7 mouse cellular contexts compared by ENCODE assay signal in the genomic region with DNA sequence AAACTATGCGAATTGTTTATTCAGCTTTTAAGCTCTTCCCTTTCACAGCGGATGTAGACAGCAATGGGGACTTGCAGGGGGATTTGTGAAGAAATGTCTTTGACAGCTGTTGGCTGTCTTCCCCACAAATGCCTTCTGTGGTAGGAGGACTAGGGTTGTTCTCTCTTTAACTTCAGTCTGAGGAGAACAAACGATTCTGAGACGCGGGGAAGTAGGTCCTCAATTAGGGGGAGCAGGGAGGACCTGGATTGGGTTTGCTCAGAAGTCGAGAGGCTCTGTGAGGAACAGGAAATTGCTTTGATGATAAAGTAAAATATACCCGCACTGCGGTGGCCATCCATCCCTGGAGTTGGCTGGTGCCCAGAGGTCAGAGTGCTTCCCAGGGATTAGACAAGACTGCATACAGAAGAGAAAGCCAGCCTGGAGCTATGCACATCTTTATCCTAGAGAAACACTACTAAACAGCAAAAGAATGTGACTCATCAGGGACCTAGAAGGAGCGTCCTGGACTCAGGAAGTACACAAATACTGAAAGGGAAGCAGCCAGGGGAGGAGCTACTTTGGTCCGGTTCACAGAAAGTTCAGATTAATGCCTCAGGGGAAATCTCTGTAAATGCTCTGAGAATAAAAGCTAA.
A peak's percentile ranks its signal among the peaks of the same experiment; 100 is the strongest.
DNase-seq lines count a peak whose midpoint lies in the region; ATAC-seq and TF ChIP-seq lines count a peak whose summit lies in the region.

No protein-coding gene starts in this region.

- no peak for DNase-seq in lung, adult 2 months
- peak; percentile 61 for DNase-seq in embryo, embryonic 10.5 days (ENCODE audit: low spot score)
- peak; percentile 80 for DNase-seq in kidney, postnatal 0 days (ENCODE audit: low spot score)

- no peaks in the 10 kb centered on the region for H3K27me3 ChIP-seq in lung, embryonic 15.5 days
- no peaks in the 10 kb centered on the region for H3K27me3 ChIP-seq in heart, embryonic 12.5 days (replicated peaks)
- no peaks in the 10 kb centered on the region for H3K27me3 ChIP-seq in kidney, postnatal 0 days (ENCODE audit: insufficient read depth, low read length)
- no peaks in the 10 kb centered on the region for H3K27me3 ChIP-seq in midbrain, embryonic 13.5 days

- peak; percentile 94 for ATAC-seq in lung, embryonic 15.5 days (ENCODE audit: borderline replicate concordance, extremely low read depth, low FRiP score, low TSS enrichment)
- peak; percentile 67 for ATAC-seq in heart, embryonic 12.5 days (ENCODE audit: insufficient number of reproducible peaks, low FRiP score)
- peak; percentile 59; the same call in 1 of the 2 replicates for ATAC-seq in kidney, postnatal 0 days (replicated peaks; ENCODE audit: low FRiP score, low read depth)
- ATAC-seq in midbrain, embryonic 13.5 days: peak; percentile 92
- ATAC-seq in activated CD4-positive, CD25-positive, alpha-beta regulatory T cell, adult 4 months: no peak

- TF ChIP-seq CTCF in lung, adult 2 months (IDR thresholded peaks at IDR 0.05; ENCODE audit: insufficient read depth, low read length): no peak
- no peak for TF ChIP-seq CTCF in kidney, postnatal 0 days (IDR thresholded peaks at IDR 0.05; ENCODE audit: low read depth)

- H3K9me3 ChIP-seq in lung, embryonic 15.5 days: no peaks in the 10 kb centered on the region
- H3K9me3 ChIP-seq in heart, embryonic 12.5 days (replicated peaks): no peaks in the 10 kb centered on the region
- no peaks in the 10 kb centered on the region for H3K9me3 ChIP-seq in kidney, postnatal 0 days (replicated peaks; ENCODE audit: low read length)
- no peaks in the 10 kb centered on the region for H3K9me3 ChIP-seq in midbrain, embryonic 13.5 days

- peak overlapping the region; percentile 68 for H3K27ac ChIP-seq in lung, embryonic 15.5 days
- no peak overlapping the region for H3K27ac ChIP-seq in heart, embryonic 12.5 days (ENCODE audit: poor library complexity, severe bottlenecking)
- H3K27ac ChIP-seq in kidney, postnatal 0 days: peak overlapping the region; percentile 56
- no peak overlapping the region for H3K27ac ChIP-seq in midbrain, embryonic 13.5 days

- 0 out of 2 replicates have a peak overlapping the region, but pooled peaks have one; percentile 15 for H3K4me2 ChIP-seq in lung, embryonic 15.5 days
- peak overlapping the region; percentile 20; the same call in 1 of the 2 replicates for H3K4me2 ChIP-seq in heart, embryonic 12.5 days
- peak overlapping the region; percentile 19; the same call in 1 of the 2 replicates for H3K4me2 ChIP-seq in kidney, postnatal 0 days (ENCODE audit: low read length)
- no peak overlapping the region for H3K4me2 ChIP-seq in midbrain, embryonic 13.5 days (replicated peaks)

- no peaks in the 10 kb centered on the region for H3K36me3 ChIP-seq in lung, embryonic 15.5 days
- H3K36me3 ChIP-seq in heart, embryonic 12.5 days: no peaks in the 10 kb centered on the region
- H3K36me3 ChIP-seq in kidney, postnatal 0 days (ENCODE audit: insufficient read depth, low read length): no peaks in the 10 kb centered on the region
- no peaks in the 10 kb centered on the region for H3K36me3 ChIP-seq in midbrain, embryonic 13.5 days

- no peak overlapping the region for H3K4me3 ChIP-seq in lung, embryonic 15.5 days
- no peak overlapping the region for H3K4me3 ChIP-seq in lung, adult 2 months (replicated peaks; ENCODE audit: extremely low read depth, low read depth, low read length)
- H3K4me3 ChIP-seq in heart, embryonic 12.5 days: no peak overlapping the region
- H3K4me3 ChIP-seq in kidney, postnatal 0 days (replicated peaks; ENCODE audit: low read depth, low read length): no peak overlapping the region
- no peak overlapping the region for H3K4me3 ChIP-seq in midbrain, embryonic 13.5 days (replicated peaks)

- WGBS in lung, embryonic 15.5 days: 27% methylated on average over 10 of the region's 10 CpGs
- 28% methylated on average over 10 of the region's 10 CpGs for WGBS in lung, adult 2 months
- 29% methylated on average over 10 of the region's 10 CpGs for WGBS in heart, embryonic 12.5 days
- 33% methylated on average over 10 of the region's 10 CpGs for WGBS in kidney, postnatal 0 days
- 22% methylated on average over 10 of the region's 10 CpGs for WGBS in midbrain, embryonic 13.5 days

- no peak for TF ChIP-seq POLR2A in lung, adult 2 months (IDR thresholded peaks at IDR 0.05; ENCODE audit: borderline replicate concordance, extremely low read depth, low read depth, low read length)

- H3K4me1 ChIP-seq in lung, embryonic 15.5 days: no peaks in the 10 kb centered on the region
- H3K4me1 ChIP-seq in lung, adult 2 months (ENCODE audit: control insufficient read depth, insufficient read depth, low read length): no peaks in the 10 kb centered on the region
- H3K4me1 ChIP-seq in heart, embryonic 12.5 days (replicated peaks): no peaks in the 10 kb centered on the region
- no peaks in the 10 kb centered on the region for H3K4me1 ChIP-seq in kidney, postnatal 0 days (replicated peaks; ENCODE audit: insufficient read depth, low read length)
- H3K4me1 ChIP-seq in midbrain, embryonic 13.5 days (replicated peaks): peaks cover 5% of the 10 kb centered on the region; the same call in 1 of the 2 replicates

- no peak overlapping the region for H3K9ac ChIP-seq in lung, embryonic 15.5 days
- H3K9ac ChIP-seq in heart, embryonic 12.5 days: no peak overlapping the region
- no peak overlapping the region for H3K9ac ChIP-seq in kidney, postnatal 0 days (ENCODE audit: low read depth, low read length)
- no peak overlapping the region for H3K9ac ChIP-seq in midbrain, embryonic 13.5 days (replicated peaks)

Comparison
In these comparisons a context has a peak if more than half of its experiments do, and no peak if none do; other contexts are left out.
1. H3K27ac ChIP-seq: peak in lung, embryonic 15.5 days (single experiment) and kidney, postnatal 0 days (single experiment); none in heart, embryonic 12.5 days (single experiment) and midbrain, embryonic 13.5 days (single experiment).